Mouse (Mus musculus): ENCODE measurements around the gene Hspb8. TPM values are rescaled to one million over a fixed set of nuclear protein-coding genes. Genes with fewer than 3 reads are reported as not detected.
"Not testable (repeated sequence)": the region's sequence is repeated elsewhere in the genome, so short reads cannot be mapped to it uniquely, and the experiment has no call there.

Gene Hspb8
- polyA plus RNA-seq, 1 experiment from 2014 or later, result 27.1 TPM

GRCm38 (mm10) chr5:116406507-116406906 is 16.2 kb downstream of the Hspb8 start:
- H3K4me1 ChIP-seq, result peaks cover 24% of the 10 kb centered on the region
- no peak for ATAC-seq (ENCODE audit: insufficient number of reproducible peaks, low FRiP score, low TSS enrichment, low read depth)
- 72% methylated on average over 3 of the region's 3 CpGs for WGBS

GRCm38 (mm10) chr5:116405934-116406333 is 16.7 kb downstream of the Hspb8 start:
- Histone ChIP-seq H3K27me3 (no peaks in the 10 kb centered on the region), H3K4me3 (no peak overlapping the region), H3K4me1 (peaks cover 24% of the 10 kb centered on the region), H3K27ac (no peak overlapping the region), H3K9me3 (no peaks in the 10 kb centered on the region), H3K9ac (no peak overlapping the region), H3K36me3 (0 out of 2 replicates have a peak, but pooled peaks cover 7% of the 10 kb centered on the region), H3K4me2 (no peak overlapping the region)
- ATAC-seq (ENCODE audit: insufficient number of reproducible peaks, low FRiP score, low TSS enrichment, low read depth), result no peak
- 91% methylated on average over 1 of the region's 1 CpGs for WGBS

More at GRCm38 (mm10) chr5:116406507-116406906, 16.2 kb downstream of the Hspb8 start:
- no peaks in the 10 kb centered on the region for H3K27me3 ChIP-seq
- H3K36me3 ChIP-seq, result 0 out of 2 replicates have a peak, but pooled peaks cover 7% of the 10 kb centered on the region
- no peak overlapping the region for H3K27ac ChIP-seq
- no peak overlapping the region for H3K9ac ChIP-seq
- no peak overlapping the region for H3K4me3 ChIP-seq
- H3K4me2 ChIP-seq, result no peak overlapping the region
- no peaks in the 10 kb centered on the region for H3K9me3 ChIP-seq

- H3K4me2 ChIP-seq, result no peak overlapping the region
- WGBS, result 86% methylated on average over 2 of the region's 2 CpGs
- H3K36me3 ChIP-seq, result 0 out of 2 replicates have a peak, but pooled peaks cover 6% of the 10 kb centered on the region
- no peak overlapping the region for H3K4me3 ChIP-seq
- H3K4me1 ChIP-seq, result peaks cover 14% of the 10 kb centered on the region
- no peaks in the 10 kb centered on the region for H3K9me3 ChIP-seq
- no peaks in the 10 kb centered on the region for H3K27me3 ChIP-seq
- H3K27ac ChIP-seq, result no peak overlapping the region
- no peak for ATAC-seq (ENCODE audit: insufficient number of reproducible peaks, low FRiP score, low TSS enrichment, low read depth)
- no peak overlapping the region for H3K9ac ChIP-seq
Observed at GRCm38 (mm10) chr5:116404063-116404462, 18.6 kb downstream of the Hspb8 start.

GRCm38 (mm10) chr5:116400801-116401200 is 21.9 kb downstream of the Hspb8 start:
- 93% methylated on average over 3 of the region's 3 CpGs for WGBS
- Histone ChIP-seq H3K9me3 (no peaks in the 10 kb centered on the region), H3K9ac (no peak overlapping the region), H3K27me3 (no peaks in the 10 kb centered on the region), H3K4me3 (no peak overlapping the region), H3K27ac (no peak overlapping the region), H3K36me3 (no peaks in the 10 kb centered on the region), H3K4me2 (no peak overlapping the region), H3K4me1 (no peaks in the 10 kb centered on the region; the same call in 1 of the 2 replicates)
- no peak for ATAC-seq (ENCODE audit: insufficient number of reproducible peaks, low FRiP score, low TSS enrichment, low read depth)

GRCm38 (mm10) chr5:116400042-116400730 is 22.5 kb downstream of the Hspb8 start:
- Histone ChIP-seq H3K9me3 (no peaks in the 10 kb centered on the region), H3K4me1 (no peaks in the 10 kb centered on the region; the same call in 1 of the 2 replicates), H3K4me2 (no peak overlapping the region), H3K36me3 (no peaks in the 10 kb centered on the region), H3K27ac (no peak overlapping the region), H3K9ac (no peak overlapping the region), H3K4me3 (no peak overlapping the region), H3K27me3 (no peaks in the 10 kb centered on the region)
- no peak for ATAC-seq (ENCODE audit: insufficient number of reproducible peaks, low FRiP score, low TSS enrichment, low read depth)
- 64% methylated on average over 8 of the region's 8 CpGs for WGBS

- H3K9me3 ChIP-seq, result no peaks in the 10 kb centered on the region
- no peak overlapping the region for H3K4me2 ChIP-seq
- no peak overlapping the region for H3K9ac ChIP-seq
- no peaks in the 10 kb centered on the region for H3K27me3 ChIP-seq
- whole genome bisulfite sequencing, result 79% methylated on average over 5 of the region's 5 CpGs
- H3K36me3 ChIP-seq, result no peaks in the 10 kb centered on the region
- no peaks in the 10 kb centered on the region; the same call in 1 of the 2 replicates for H3K4me1 ChIP-seq
- no peak overlapping the region for H3K27ac ChIP-seq
- no peak overlapping the region for H3K4me3 ChIP-seq
- ATAC-seq (ENCODE audit: insufficient number of reproducible peaks, low FRiP score, low TSS enrichment, low read depth), result no peak
Observed at GRCm38 (mm10) chr5:116396104-116396503, 26.6 kb downstream of the Hspb8 start.

- H3K9ac ChIP-seq, result no peak overlapping the region
- H3K4me1 ChIP-seq, result peaks cover 9% of the 10 kb centered on the region
- H3K9me3 ChIP-seq, result no peaks in the 10 kb centered on the region
- no peak overlapping the region for H3K4me2 ChIP-seq
- H3K27ac ChIP-seq, result no peak overlapping the region
- WGBS, result 81% methylated on average over 9 of the region's 9 CpGs
- no peaks in the 10 kb centered on the region for H3K36me3 ChIP-seq
- H3K27me3 ChIP-seq, result no peaks in the 10 kb centered on the region
- H3K4me3 ChIP-seq, result no peak overlapping the region
- ATAC-seq (ENCODE audit: insufficient number of reproducible peaks, low FRiP score, low TSS enrichment, low read depth), result no peak
Observed at GRCm38 (mm10) chr5:116392603-116393002, 30.1 kb downstream of the Hspb8 start.

GRCm38 (mm10) chr5:116389856-116390542 is 32.7 kb downstream of the Hspb8 start:
- 47% methylated on average over 15 of the region's 15 CpGs for WGBS
- Histone ChIP-seq H3K9me3 (no peaks in the 10 kb centered on the region), H3K4me3 (no peak overlapping the region), H3K36me3 (no peaks in the 10 kb centered on the region), H3K4me1 (peaks cover 9% of the 10 kb centered on the region), H3K27ac (peak overlapping the region; percentile 19; the same call in 1 of the 2 replicates), H3K9ac (no peak overlapping the region), H3K27me3 (no peaks in the 10 kb centered on the region), H3K4me2 (no peak overlapping the region)
- ATAC-seq (ENCODE audit: insufficient number of reproducible peaks, low FRiP score, low TSS enrichment, low read depth), result peak; percentile 61; the same call in 1 of the 2 replicates

GRCm38 (mm10) chr5:116389321-116389720 is 33.3 kb downstream of the Hspb8 start:
- H3K27me3 ChIP-seq, result no peaks in the 10 kb centered on the region
- H3K9me3 ChIP-seq, result no peaks in the 10 kb centered on the region
- H3K4me1 ChIP-seq, result peaks cover 9% of the 10 kb centered on the region
- H3K4me3 ChIP-seq, result no peak overlapping the region
- H3K4me2 ChIP-seq, result no peak overlapping the region
- no peak for ATAC-seq (ENCODE audit: insufficient number of reproducible peaks, low FRiP score, low TSS enrichment, low read depth)
- H3K9ac ChIP-seq, result no peak overlapping the region
- no peaks in the 10 kb centered on the region for H3K36me3 ChIP-seq
- WGBS, result 85% methylated on average over 4 of the region's 4 CpGs
- H3K27ac ChIP-seq, result no peak overlapping the region

GRCm38 (mm10) chr5:116387302-116387935 is 35.2 kb downstream of the Hspb8 start:
- no peak for ATAC-seq (ENCODE audit: insufficient number of reproducible peaks, low FRiP score, low TSS enrichment, low read depth)
- H3K4me1 ChIP-seq, result peaks cover 9% of the 10 kb centered on the region
- H3K9me3 ChIP-seq, result no peaks in the 10 kb centered on the region
- no peaks in the 10 kb centered on the region for H3K27me3 ChIP-seq
- H3K9ac ChIP-seq, result no peak overlapping the region
- H3K4me2 ChIP-seq, result no peak overlapping the region
- no peaks in the 10 kb centered on the region for H3K36me3 ChIP-seq
- WGBS, result 71% methylated on average over 9 of the region's 9 CpGs
- H3K27ac ChIP-seq, result no peak overlapping the region
- H3K4me3 ChIP-seq, result no peak overlapping the region

GRCm38 (mm10) chr5:116386020-116386419 is 36.6 kb downstream of the Hspb8 start:
- no peaks in the 10 kb centered on the region for H3K9me3 ChIP-seq
- H3K27ac ChIP-seq, result no peak overlapping the region
- H3K36me3 ChIP-seq, result no peaks in the 10 kb centered on the region
- ATAC-seq (ENCODE audit: insufficient number of reproducible peaks, low FRiP score, low TSS enrichment, low read depth), result no peak
- H3K4me1 ChIP-seq, result peaks cover 9% of the 10 kb centered on the region
- no peak overlapping the region for H3K9ac ChIP-seq
- H3K4me2 ChIP-seq, result no peak overlapping the region
- no peaks in the 10 kb centered on the region for H3K27me3 ChIP-seq
- 41% methylated on average over 11 of the region's 11 CpGs for WGBS
- no peak overlapping the region for H3K4me3 ChIP-seq

- H3K4me1 ChIP-seq, result peaks cover 11% of the 10 kb centered on the region; the same call in 1 of the 2 replicates
- H3K36me3 ChIP-seq; H3K4me2 ChIP-seq; H3K4me3 ChIP-seq; H3K9me3 ChIP-seq; ATAC-seq (ENCODE audit: insufficient number of reproducible peaks, low FRiP score, low TSS enrichment, low read depth); H3K27ac ChIP-seq; H3K9ac ChIP-seq; H3K27me3 ChIP-seq: not testable (repeated sequence)
- WGBS, result 89% methylated on average over 7 of the region's 7 CpGs
Observed at GRCm38 (mm10) chr5:116382646-116383045, 40.0 kb downstream of the Hspb8 start.
